Mouse (Mus musculus): ENCODE measurements around the gene Alkbh7. TPM values are rescaled to one million over a fixed set of nuclear protein-coding genes. Genes with fewer than 3 reads are reported as not detected.

The Alkbh7 gene
- total and polyA plus RNA-seq, 2 experiments, result 23.2 to 42.0 TPM

DNA sequence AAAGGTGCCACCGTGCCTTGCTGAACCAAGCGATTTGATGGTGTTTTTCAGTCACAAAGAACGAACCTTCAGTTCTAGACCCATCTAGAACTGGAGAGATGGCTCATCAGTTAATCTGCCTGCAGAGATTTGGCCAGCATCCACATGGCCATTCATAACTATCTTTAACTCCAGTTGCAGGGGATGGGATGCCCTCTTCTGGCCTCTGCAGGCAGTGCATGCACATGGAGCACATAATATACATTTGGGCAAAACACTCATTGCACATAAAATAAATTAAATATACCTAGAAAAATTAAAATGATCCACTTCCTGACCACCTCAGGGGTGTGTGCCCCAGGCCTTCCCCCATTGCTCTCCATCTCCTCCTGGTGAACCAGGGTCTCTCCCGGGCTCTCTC lies 35.3 kb upstream of the Alkbh7 start:
- no peak for TF ChIP-seq POLR2A (IDR thresholded peaks at IDR 0.05; ENCODE audit: extremely low read depth, insufficient read depth, low read length)
- TF ChIP-seq CTCF (IDR thresholded peaks at IDR 0.05; ENCODE audit: low read depth, low read length), result no peak
- 88% methylated on average over 4 of the region's 4 CpGs for WGBS

DNA sequence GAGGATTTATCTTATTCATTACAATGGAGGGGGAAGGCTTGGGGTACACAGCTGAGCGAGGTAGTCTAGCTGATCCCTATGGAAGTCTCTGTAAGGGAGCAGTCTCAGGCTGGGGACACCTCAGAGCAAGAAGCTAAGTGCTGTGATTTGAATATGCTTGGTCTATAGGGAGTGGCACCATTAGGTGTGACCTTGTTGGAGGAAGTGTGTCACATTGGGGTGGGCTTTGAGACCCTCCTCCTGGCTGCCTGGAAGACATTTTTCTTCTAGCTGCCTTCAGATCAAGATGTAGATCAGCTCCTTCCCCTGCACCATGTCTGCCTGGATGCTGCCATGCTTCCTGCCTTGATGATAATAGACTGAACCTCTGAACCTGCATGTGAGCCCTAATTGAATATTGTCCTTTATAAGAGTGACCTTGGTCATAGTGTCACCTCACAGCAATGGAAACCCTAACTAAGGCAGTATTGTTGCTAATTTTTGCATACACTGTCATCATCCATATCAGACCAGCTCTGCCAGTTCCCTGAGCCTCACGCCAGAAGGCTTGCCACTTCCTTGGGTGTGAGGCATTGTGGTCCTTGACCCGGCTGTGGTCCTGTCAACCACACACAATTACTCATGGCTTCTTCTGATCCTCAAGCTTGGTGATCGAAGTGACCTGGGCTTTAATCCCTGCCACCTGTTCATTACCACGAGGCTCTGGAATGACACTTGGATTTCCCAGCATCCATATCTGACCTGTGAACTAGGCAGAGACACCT lies 34.3 kb upstream of the Alkbh7 start:
- no peak overlapping the region for H3K9ac ChIP-seq (ENCODE audit: low read depth, low read length)
- no peak for TF ChIP-seq CTCF (IDR thresholded peaks at IDR 0.05; ENCODE audit: low read depth, low read length)
- no peak for TF ChIP-seq POLR2A (IDR thresholded peaks at IDR 0.05; ENCODE audit: extremely low read depth, insufficient read depth, low read length)
- WGBS, result 87% methylated on average over 5 of the region's 5 CpGs
- H3K4me3 ChIP-seq (ENCODE audit: insufficient read depth, low read depth, low read length), result no peak overlapping the region
- H3K36me3 ChIP-seq (ENCODE audit: control insufficient read depth, insufficient read depth, low read length), result no peaks in the 10 kb centered on the region
- H3K27me3 ChIP-seq (ENCODE audit: control insufficient read depth, insufficient read depth, low read length), result no peaks in the 10 kb centered on the region
- no peaks in the 10 kb centered on the region for H3K79me2 ChIP-seq (ENCODE audit: control insufficient read depth, insufficient read depth, low read length)
- no peak overlapping the region for H3K27ac ChIP-seq (replicated peaks; ENCODE audit: insufficient read depth, low read depth, low read length)
- no peaks in the 10 kb centered on the region for H3K4me1 ChIP-seq (ENCODE audit: control insufficient read depth, insufficient read depth, low read length)
- DNase-seq (ENCODE audit: extremely low read depth, low read depth, low spot score), result no peak

More for the DNA sequence above, 35.3 kb upstream of the Alkbh7 start:
- Histone ChIP-seq H3K36me3 (ENCODE audit: control insufficient read depth, insufficient read depth, low read length) (no peaks in the 10 kb centered on the region), H3K27ac (replicated peaks; ENCODE audit: insufficient read depth, low read depth, low read length) (no peak overlapping the region), H3K9ac (ENCODE audit: low read depth, low read length) (no peak overlapping the region), H3K4me1 (ENCODE audit: control insufficient read depth, insufficient read depth, low read length) (no peaks in the 10 kb centered on the region), H3K27me3 (ENCODE audit: control insufficient read depth, insufficient read depth, low read length) (no peaks in the 10 kb centered on the region), H3K79me2 (ENCODE audit: control insufficient read depth, insufficient read depth, low read length) (no peaks in the 10 kb centered on the region), H3K4me3 (ENCODE audit: insufficient read depth, low read depth, low read length) (no peak overlapping the region)
- no peak for DNase-seq (ENCODE audit: extremely low read depth, low read depth, low spot score)

GRCm38 (mm10) chr17:56963646-56964045 lies 33.5 kb upstream of the Alkbh7 start:
- DNase-seq (ENCODE audit: extremely low read depth, low read depth, low spot score), result no peak
- Histone ChIP-seq H3K27me3 (ENCODE audit: control insufficient read depth, insufficient read depth, low read length) (no peaks in the 10 kb centered on the region), H3K4me1 (ENCODE audit: control insufficient read depth, insufficient read depth, low read length) (no peaks in the 10 kb centered on the region), H3K27ac (replicated peaks; ENCODE audit: insufficient read depth, low read depth, low read length) (no peak overlapping the region), H3K36me3 (ENCODE audit: control insufficient read depth, insufficient read depth, low read length) (no peaks in the 10 kb centered on the region), H3K79me2 (ENCODE audit: control insufficient read depth, insufficient read depth, low read length) (no peaks in the 10 kb centered on the region), H3K9ac (ENCODE audit: low read depth, low read length) (no peak overlapping the region), H3K4me3 (ENCODE audit: insufficient read depth, low read depth, low read length) (no peak overlapping the region)
- WGBS, result 83% methylated on average over 6 of the region's 6 CpGs
- TF ChIP-seq CTCF (IDR thresholded peaks at IDR 0.05; ENCODE audit: low read depth, low read length), result no peak
- no peak for TF ChIP-seq POLR2A (IDR thresholded peaks at IDR 0.05; ENCODE audit: extremely low read depth, insufficient read depth, low read length)

- DNase-seq (ENCODE audit: extremely low read depth, low read depth, low spot score), result no peak
- TF ChIP-seq POLR2A (IDR thresholded peaks at IDR 0.05; ENCODE audit: extremely low read depth, insufficient read depth, low read length), result no peak
- TF ChIP-seq CTCF (IDR thresholded peaks at IDR 0.05; ENCODE audit: low read depth, low read length), result no peak
- WGBS, result 62% methylated on average over 3 of the region's 3 CpGs
- Histone ChIP-seq H3K36me3 (ENCODE audit: control insufficient read depth, insufficient read depth, low read length) (no peaks in the 10 kb centered on the region), H3K4me3 (ENCODE audit: insufficient read depth, low read depth, low read length) (no peak overlapping the region), H3K27me3 (ENCODE audit: control insufficient read depth, insufficient read depth, low read length) (no peaks in the 10 kb centered on the region), H3K9ac (ENCODE audit: low read depth, low read length) (no peak overlapping the region), H3K4me1 (ENCODE audit: control insufficient read depth, insufficient read depth, low read length) (no peaks in the 10 kb centered on the region), H3K79me2 (ENCODE audit: control insufficient read depth, insufficient read depth, low read length) (no peaks in the 10 kb centered on the region), H3K27ac (replicated peaks; ENCODE audit: insufficient read depth, low read depth, low read length) (no peak overlapping the region)
Observed at GRCm38 (mm10) chr17:56969321-56969720, 27.8 kb upstream of the Alkbh7 start.

- no peak overlapping the region for H3K9ac ChIP-seq (ENCODE audit: low read depth, low read length)
- 60% methylated on average over 5 of the region's 5 CpGs for WGBS
- TF ChIP-seq POLR2A (IDR thresholded peaks at IDR 0.05; ENCODE audit: extremely low read depth, insufficient read depth, low read length), result no peak
- no peak for TF ChIP-seq CTCF (IDR thresholded peaks at IDR 0.05; ENCODE audit: low read depth, low read length)
- H3K27ac ChIP-seq (replicated peaks; ENCODE audit: insufficient read depth, low read depth, low read length), result no peak overlapping the region
- H3K27me3 ChIP-seq (ENCODE audit: control insufficient read depth, insufficient read depth, low read length), result no peaks in the 10 kb centered on the region
- H3K36me3 ChIP-seq (ENCODE audit: control insufficient read depth, insufficient read depth, low read length), result no peaks in the 10 kb centered on the region
- no peak overlapping the region for H3K4me3 ChIP-seq (ENCODE audit: insufficient read depth, low read depth, low read length)
- no peaks in the 10 kb centered on the region for H3K79me2 ChIP-seq (ENCODE audit: control insufficient read depth, insufficient read depth, low read length)
- no peaks in the 10 kb centered on the region for H3K4me1 ChIP-seq (ENCODE audit: control insufficient read depth, insufficient read depth, low read length)
- no peak for DNase-seq (ENCODE audit: extremely low read depth, low read depth, low spot score)
Observed at GRCm38 (mm10) chr17:56970081-56970480, 27.1 kb upstream of the Alkbh7 start.

All from liver, adult 2 months (tissue).